Mouse (Mus musculus): Measurements from ENCODE around the gene Tph1.
"Not testable (repeated sequence)": the region's sequence is repeated elsewhere in the genome, so short reads cannot be mapped to it uniquely, and the experiment has no call there.

Gene Tph1

GRCm38 (mm10) chr7:46672160-46672672, at the start of gene Tph1:
Gene Tph1 (minus strand): TSS chr7:46672537.
- DNase-seq, result no peak

DNA sequence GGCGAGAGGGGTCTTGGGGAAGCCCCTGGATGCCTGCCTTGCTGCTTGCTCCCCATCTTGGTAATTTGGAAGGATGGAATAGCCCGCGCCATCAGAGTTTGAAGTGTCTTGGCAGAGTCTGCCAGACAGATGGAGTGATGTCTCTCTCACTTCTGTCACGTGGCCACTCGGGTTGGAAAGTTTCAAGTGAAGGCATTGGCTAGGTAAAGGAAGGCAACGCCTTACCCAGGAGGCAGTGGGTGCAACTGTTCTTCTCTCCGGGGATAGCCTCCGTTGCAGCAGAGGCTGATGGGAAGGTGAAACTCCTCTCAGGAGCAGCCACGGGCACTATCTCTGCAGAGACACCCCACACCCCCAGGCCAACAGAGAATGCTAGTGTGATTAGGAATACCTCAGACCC, 48.1 kb upstream of the Tph1 start:
- DNase-seq, result no peak

GRCm38 (mm10) chr7:46719526-46719925, 47.2 kb upstream of the Tph1 start:
- no peak for DNase-seq

GRCm38 (mm10) chr7:46718591-46719270, 46.4 kb upstream of the Tph1 start:
- DNase-seq, result no peak

- DNase-seq, result peak; percentile 29
Observed at GRCm38 (mm10) chr7:46716897-46717296, 44.6 kb upstream of the Tph1 start.

- no peak for DNase-seq
Observed at GRCm38 (mm10) chr7:46715600-46715999, 43.3 kb upstream of the Tph1 start, which contains the start of gene Saa3. Gene Saa3 (minus strand): TSS chr7:46715700.

DNA sequence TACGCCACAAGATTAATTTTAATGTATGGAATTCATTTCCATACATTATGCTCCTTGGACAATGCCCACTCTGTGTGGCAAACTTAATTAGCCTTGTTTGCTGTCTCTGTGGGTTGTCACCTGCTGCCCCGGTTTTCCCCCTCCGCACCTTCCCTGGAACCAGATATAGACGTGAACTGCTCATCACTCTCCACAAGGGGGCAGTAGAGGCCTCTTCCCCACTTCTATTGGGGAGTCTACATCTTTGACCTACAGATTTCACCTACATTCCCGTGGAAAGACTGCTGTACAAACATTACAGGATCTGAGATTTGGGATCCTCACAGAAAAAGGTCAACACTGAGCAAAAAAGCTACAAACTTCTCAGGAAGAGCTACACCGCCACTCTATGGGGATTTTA, 42.2 kb upstream of the Tph1 start:
- DNase-seq, result peak; percentile 60

- DNase-seq, result no peak
Observed at GRCm38 (mm10) chr7:46712250-46712649, 39.9 kb upstream of the Tph1 start.

- DNase-seq, result peak; percentile 89
Observed at GRCm38 (mm10) chr7:46710390-46710844, 38.1 kb upstream of the Tph1 start, which contains the start of gene Saal1. Gene Saal1 (minus strand): TSS chr7:46710680.

- no peak for DNase-seq
Observed at GRCm38 (mm10) chr7:46700521-46701025, 28.2 kb upstream of the Tph1 start.

DNA sequence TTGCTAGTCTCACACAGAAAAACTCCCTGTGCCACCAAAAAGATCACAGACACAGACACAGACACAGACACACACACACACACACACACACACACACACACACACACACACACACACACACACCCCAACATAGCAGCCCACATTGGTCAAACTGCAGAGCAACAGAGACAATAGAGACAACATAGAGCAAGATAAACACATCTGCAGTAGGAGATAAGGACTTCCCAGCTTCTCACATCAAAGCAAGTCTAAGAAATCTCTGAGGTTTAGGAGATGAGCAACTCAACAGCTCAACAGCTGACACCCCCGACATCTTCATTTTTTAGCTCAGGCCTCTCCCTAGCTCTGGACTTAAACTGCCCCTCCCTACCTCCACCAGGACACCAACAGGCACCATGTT, 24.4 kb upstream of the Tph1 start:
- no peak for DNase-seq

DNA sequence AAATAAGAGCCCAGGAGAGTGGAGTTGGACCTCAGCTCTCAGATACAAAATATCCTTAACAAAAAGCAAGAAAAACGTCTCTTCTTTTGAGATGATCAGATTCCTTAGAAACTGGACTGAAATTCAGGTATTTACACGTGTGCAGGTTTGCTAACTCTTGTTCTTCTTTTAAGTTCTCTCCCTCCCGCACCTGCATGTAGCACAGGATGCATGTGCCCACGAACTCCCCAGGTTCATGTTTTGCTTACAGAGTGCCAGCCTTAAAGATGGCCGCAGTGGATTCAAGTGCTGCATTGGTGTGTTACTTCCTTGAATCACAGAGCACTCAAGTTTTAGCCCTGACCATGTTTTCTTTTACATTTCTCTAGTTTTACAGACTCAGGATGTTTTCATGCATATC, 14.5 kb upstream of the Tph1 start:
- no peak for DNase-seq

GRCm38 (mm10) chr7:46680732-46681131, 8.4 kb upstream of the Tph1 start:
- no peak for DNase-seq

GRCm38 (mm10) chr7:46679044-46679443, 6.7 kb upstream of the Tph1 start:
- not testable (repeated sequence) for DNase-seq

DNA sequence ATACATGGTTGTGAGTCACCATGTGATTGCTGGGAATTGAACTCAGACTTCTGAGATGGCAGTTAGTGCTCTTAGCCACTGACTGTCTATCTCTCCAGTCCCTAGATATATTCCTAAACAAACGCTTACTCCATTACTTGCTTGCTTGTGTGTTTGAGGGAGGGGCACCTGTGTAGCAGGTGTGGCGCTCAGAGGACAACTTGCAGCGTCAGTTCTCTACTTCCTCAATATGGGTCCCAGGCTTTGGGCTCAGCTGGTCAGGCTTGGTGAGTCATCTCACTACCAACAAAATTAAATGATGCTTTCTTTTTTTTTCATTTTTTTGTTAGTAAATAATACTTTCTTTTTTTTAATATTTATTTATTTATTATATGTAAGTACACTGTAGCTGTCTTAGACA, 6.1 kb upstream of the Tph1 start:
- no peak for DNase-seq

DNA sequence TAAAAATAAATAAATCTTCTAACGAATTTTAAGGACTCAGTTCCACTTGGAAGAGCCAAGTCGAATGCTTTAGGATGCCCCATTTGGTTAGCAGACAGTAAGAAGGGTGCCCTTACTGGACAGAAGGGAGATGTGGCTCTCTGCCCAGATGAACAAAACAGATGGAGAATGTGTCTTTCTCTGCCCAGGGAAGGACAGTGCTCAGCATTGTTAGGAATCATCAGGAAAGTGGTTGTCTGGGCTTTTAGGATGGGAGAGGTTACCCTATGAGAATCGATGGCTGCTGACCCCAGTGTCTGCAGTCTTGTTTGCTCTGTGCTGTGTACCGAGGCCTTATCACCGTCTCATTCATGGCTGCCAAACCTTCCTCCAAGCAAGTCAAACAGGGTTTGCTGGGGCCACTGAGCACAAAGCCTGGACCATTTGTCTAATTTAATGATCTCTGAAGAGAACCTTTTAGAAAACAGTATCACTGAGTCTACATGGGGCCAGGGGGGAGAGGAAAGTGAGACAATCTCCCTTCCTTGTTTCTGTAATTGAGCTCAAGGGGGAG, 4.5 kb upstream of the Tph1 start:
- DNase-seq, result no peak

- DNase-seq, result no peak
Observed at GRCm38 (mm10) chr7:46675886-46676285, 3.5 kb upstream of the Tph1 start.

- no peak for DNase-seq
Observed at GRCm38 (mm10) chr7:46675061-46675460, 2.7 kb upstream of the Tph1 start.

DNA sequence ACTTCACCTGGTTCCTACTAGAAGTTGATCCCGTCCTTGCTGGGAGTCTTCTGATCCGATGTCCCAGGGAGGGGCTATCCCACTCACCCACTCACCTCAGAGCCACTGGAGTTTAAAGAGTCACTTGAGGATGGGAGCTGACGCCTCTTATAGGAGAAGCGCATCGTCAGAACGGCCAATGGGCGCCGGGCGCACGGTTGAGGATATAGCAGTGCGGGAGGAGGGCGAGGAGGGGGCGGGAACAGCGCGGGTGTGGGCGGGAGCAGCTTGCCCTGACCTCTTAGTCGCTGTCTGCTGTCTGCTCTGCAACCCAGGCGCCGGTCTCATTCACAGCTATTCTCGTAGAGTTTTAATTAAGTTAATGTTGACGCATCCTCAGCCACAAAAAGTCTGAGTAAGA, 5.1 kb downstream of the Tph1 start:
- DNase-seq, result peak; percentile 7

GRCm38 (mm10) chr7:46665236-46665635, 7.1 kb downstream of the Tph1 start:
- DNase-seq, result peak; percentile 5

- no peak for DNase-seq
Observed at GRCm38 (mm10) chr7:46661591-46662090, 10.7 kb downstream of the Tph1 start.

- DNase-seq, result no peak
Observed at GRCm38 (mm10) chr7:46652279-46652678, 20.1 kb downstream of the Tph1 start.

DNA sequence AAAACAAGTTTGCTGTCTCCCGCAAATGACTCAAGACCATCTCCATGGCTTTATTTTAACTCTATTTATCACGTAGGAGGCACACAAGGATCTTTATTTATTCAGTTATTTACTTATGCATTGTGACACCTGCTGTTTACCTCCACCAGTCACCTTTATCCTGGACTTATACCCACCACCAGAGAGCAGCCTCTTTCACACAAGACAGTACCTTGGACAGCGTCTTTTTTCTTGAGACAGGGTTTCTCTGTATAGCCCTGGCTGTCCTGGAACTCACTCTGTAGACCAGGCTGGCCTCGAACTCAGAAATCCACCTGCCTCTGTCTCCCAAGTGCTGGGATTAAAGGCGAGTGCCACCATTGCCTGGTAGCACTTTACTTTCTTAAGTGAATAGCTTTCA, 22.1 kb downstream of the Tph1 start:
- DNase-seq, result not testable (repeated sequence)
